Mouse (Mus musculus) embryonic stem cell, embryonic (primary cell): ENCODE measurements around the gene Dmkn.

Experiments used
- CTCF ChIA-PET, 4 experiments: fragments of 300-600 bp in 2 of 4; fragments of 350-600 bp in 2 of 4; sonication (Branson Sonifier 250); formaldehyde crosslinking; loops; one replicate each; lab custom pipeline; 2022; ENCODE audit warnings: inconsistent platforms in 2 of 4; lab: Charles Lee
- POLR2A ChIA-PET, 4 experiments: fragments of 300-600 bp in 2 of 4; fragments of 350-600 bp in 2 of 4; sonication (Branson Sonifier 250); formaldehyde crosslinking; loops; one replicate each; lab custom pipeline; 2022; ENCODE audit warnings: antibody characterized with exemption in 4 of 4, inconsistent platforms in 1 of 4; lab: Charles Lee

Gene Dmkn

DNA sequence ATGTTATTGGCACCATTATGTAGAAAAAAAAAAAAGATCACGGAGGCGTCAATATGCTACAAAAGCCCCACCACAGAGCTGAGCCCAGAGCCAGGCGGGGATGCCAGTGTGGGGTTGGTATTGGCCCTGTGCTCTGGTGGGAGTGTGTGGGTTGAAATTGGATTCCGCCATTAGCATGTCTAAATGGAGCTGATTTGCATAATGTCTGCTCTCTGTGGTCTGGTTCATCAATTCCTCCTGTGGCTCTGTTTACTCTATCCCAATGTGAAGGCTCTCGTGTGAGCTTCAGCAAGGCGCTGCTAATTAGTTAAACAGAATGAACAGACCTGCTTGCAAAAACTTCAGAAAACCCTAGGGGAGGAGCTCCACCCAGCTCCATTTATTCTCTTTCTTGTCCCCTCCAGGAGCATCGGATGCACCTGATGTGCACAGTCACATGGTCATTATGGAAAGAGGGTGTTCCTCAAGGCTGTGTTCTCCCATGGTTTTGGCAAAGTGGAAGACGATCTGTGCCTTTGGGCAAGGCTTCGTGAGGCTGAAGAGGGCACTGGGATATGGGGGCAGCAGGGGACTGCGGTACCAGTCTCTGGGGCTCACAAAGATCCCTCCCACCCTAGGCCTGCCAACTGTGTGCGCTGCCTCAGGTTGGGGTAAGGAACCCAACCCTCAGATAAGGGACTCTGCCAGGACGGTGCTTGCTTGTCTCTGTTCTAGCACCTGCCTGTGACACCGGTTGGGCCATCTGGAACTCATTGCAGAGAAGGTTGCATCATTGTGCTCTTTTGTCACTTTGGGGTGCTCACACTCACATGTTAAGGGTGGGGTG, 22.4 kb downstream of the Dmkn start:
- ChIA-PET POLR2A (interaction anchor here in 3 of 4 experiments (0.6 to 1.7 kb wide), 24 partner anchors 8 to 506 kb away, joined by 3 to 9 read pairs (median 3); partner anchors contain the start of genes Haus5 (in 1 of the 3), Thap8 (in 1 of the 3), Usf2 (in 1 of the 3) and Wdr62 (in 1 of the 3)), CTCF (interaction anchor here (0.6 to 2.2 kb wide), 17 partner anchors 9 to 312 kb away, joined by 3 to 11 read pairs (median 4); no protein-coding TSS in a partner anchor)

- ChIA-PET POLR2A (interaction anchor here in 3 of 4 experiments (0.5 to 2.0 kb wide), 6 partner anchors 8 to 246 kb away, joined by 3 to 10 read pairs (median 4); no protein-coding TSS in a partner anchor), CTCF (interaction anchor here (0.5 to 2.2 kb wide), 11 partner anchors 10 to 308 kb away, joined by 3 to 11 read pairs (median 4); no protein-coding TSS in a partner anchor)
Measured at GRCm38 (mm10) chr7:30787377-30788022, 23.9 kb downstream of the Dmkn start, which contains the start of gene Krtdap. Gene Krtdap, plus strand, starts transcription at chr7:30787896.

- POLR2A ChIA-PET: interaction anchor here in 3 of 4 experiments (0.6 to 1.0 kb wide), 3 partner anchors 13 to 383 kb away, joined by 3 to 7 read pairs (median 4); no protein-coding TSS in a partner anchor
- CTCF ChIA-PET: interaction anchor here in 1 of 4 experiments (0.7 to 1.9 kb wide), 4 partner anchors 9 to 478 kb away, joined by 3 to 4 read pairs (median 4); no protein-coding TSS in a partner anchor
Measured at GRCm38 (mm10) chr7:30790141-30790540, 26.6 kb downstream of the Dmkn start.

GRCm38 (mm10) chr7:30791921-30792320, 28.4 kb downstream of the Dmkn start:
- ChIA-PET CTCF (interaction anchor here (0.7 to 1.3 kb wide), 6 partner anchors 12 to 306 kb away, joined by 3 to 6 read pairs (median 5); no protein-coding TSS in a partner anchor), POLR2A (interaction anchor here in 2 of 4 experiments (0.6 to 1.3 kb wide), 4 partner anchors 12 to 548 kb away, joined by 3 to 5 read pairs (median 3); no protein-coding TSS in a partner anchor)

- CTCF ChIA-PET: interaction anchor here in 2 of 4 experiments (0.6 to 1.5 kb wide), 4 partner anchors 11 to 65 kb away, joined by 3 to 6 read pairs (median 6); no protein-coding TSS in a partner anchor
Measured at GRCm38 (mm10) chr7:30794921-30795320, 31.4 kb downstream of the Dmkn start.

GRCm38 (mm10) chr7:30796790-30797189, 33.2 kb downstream of the Dmkn start:
- ChIA-PET CTCF (interaction anchor here in 1 of 4 experiments (0.6 to 2.0 kb wide), 3 partner anchors 9 to 31 kb away, joined by 3 to 8 read pairs (median 3); no protein-coding TSS in a partner anchor), POLR2A (interaction anchor here in 1 of 4 experiments (0.6 to 1.2 kb wide), 2 partner anchors 9 to 25 kb away, joined by 3 read pairs; no protein-coding TSS in a partner anchor)

More at GRCm38 (mm10) chr7:30794921-30795320, 31.4 kb downstream of the Dmkn start:
- POLR2A ChIA-PET: interaction anchor here in 3 of 4 experiments (0.6 to 2.0 kb wide), 5 partner anchors 8 to 242 kb away, joined by 3 to 6 read pairs (median 3); no protein-coding TSS in a partner anchor

- POLR2A ChIA-PET: no interaction called here
- CTCF ChIA-PET: interaction anchor here in 2 of 4 experiments (0.6 to 1.6 kb wide), 3 partner anchors 23 to 59 kb away, joined by 3 to 4 read pairs (median 4); no protein-coding TSS in a partner anchor
Measured at GRCm38 (mm10) chr7:30800653-30801052, 37.1 kb downstream of the Dmkn start.

DNA sequence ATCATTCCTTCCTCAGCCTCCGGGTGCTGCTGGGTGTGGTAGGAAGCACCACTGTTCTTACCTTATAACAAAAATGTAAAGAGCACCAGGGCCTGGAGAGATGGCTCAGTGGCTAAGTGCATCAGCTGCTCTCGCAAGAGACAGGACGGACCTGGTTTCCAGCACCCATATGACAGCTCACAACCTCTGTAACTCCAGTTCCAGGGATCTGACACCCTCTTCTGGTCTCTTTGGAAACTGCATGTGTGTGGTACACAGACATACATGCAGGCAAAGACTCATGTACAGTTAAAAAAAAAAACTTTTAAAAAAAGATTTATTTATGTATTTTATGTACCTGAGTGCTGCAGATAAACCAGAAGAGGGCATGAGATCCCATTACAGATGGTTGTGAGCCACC, 39.7 kb downstream of the Dmkn start:
- CTCF ChIA-PET: interaction anchor here (0.6 to 11.7 kb wide), 26 partner anchors 11 to 526 kb away, joined by 3 to 202 read pairs (median 4); partner anchors contain the start of genes Fam187b (in 3 of the 4), Lsr (in 3 of the 4) and Ffar1 (in 2 of the 4)
- POLR2A ChIA-PET: interaction anchor here in 3 of 4 experiments (0.6 to 1.8 kb wide), 4 partner anchors 13 to 120 kb away, joined by 3 to 4 read pairs (median 4); no protein-coding TSS in a partner anchor

DNA sequence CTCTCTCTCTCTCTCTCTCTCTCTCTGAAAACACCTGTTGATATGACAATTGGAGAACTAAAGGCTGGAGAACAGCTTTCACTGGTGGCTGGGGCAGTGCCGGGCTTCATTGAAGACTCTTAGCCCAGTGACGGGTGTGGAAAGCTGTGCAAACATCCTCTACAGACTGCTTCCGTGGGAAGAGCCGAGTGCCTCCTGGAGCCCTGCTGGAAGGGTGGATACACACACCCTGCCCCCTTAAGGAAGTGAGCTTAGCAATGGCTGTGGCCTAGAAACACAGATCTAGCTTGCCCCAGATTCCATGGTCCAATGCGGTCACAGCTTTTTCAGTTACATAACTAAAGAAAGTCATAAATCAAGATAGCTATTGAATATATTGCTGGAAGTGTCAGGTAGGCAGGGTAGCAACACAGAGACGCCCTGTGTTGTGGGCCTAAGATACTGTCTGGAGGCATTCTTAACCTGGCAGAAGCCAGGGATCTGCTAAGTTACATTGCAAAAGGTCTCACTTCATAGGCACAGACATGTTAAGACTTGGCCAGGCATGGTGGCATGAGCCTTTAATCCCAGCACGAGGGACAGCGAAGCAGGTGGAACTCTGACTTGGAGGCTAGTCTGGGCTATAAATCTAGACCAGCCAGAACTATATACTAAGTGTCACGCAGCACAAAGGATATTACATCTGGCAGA, 40.6 kb downstream of the Dmkn start:
- CTCF ChIA-PET: interaction anchor here (0.6 to 11.7 kb wide), 29 partner anchors 12 to 367 kb away, joined by 3 to 202 read pairs (median 4); partner anchors contain the start of genes Fam187b (in 3 of the 4), Lsr (in 3 of the 4), Ffar1 (in 2 of the 4) and Pmis2 (in 1 of the 4)
- POLR2A ChIA-PET: interaction anchor here (0.6 to 1.9 kb wide), 5 partner anchors 12 to 121 kb away, joined by 3 to 8 read pairs (median 4); partner anchors contain the start of gene Ffar1 (in 1 of the 4)

- POLR2A ChIA-PET: interaction anchor here in 3 of 4 experiments (0.5 to 1.9 kb wide), 17 partner anchors 9 to 168 kb away, joined by 3 to 9 read pairs (median 3); partner anchors contain the start of genes Ffar1 (in 2 of the 3) and Fam187b (in 1 of the 3)
- CTCF ChIA-PET: interaction anchor here (0.6 to 11.7 kb wide), 81 partner anchors 9 to 350 kb away, joined by 3 to 202 read pairs (median 4); partner anchors contain the start of genes Fam187b (in 3 of the 4), Ffar1 (in 2 of the 4), Ffar3 (in 2 of the 4) and Krtdap (in 2 of the 4)
Measured at GRCm38 (mm10) chr7:30805924-30806323, 42.4 kb downstream of the Dmkn start.

- POLR2A ChIA-PET: interaction anchor here (0.5 to 2.7 kb wide), 18 partner anchors 14 to 338 kb away, joined by 3 to 20 read pairs (median 4); partner anchors contain the start of gene Ffar1 (in 1 of the 4)
- CTCF ChIA-PET: interaction anchor here (0.6 to 11.7 kb wide), 59 partner anchors 8 to 506 kb away, joined by 3 to 202 read pairs (median 5); partner anchors contain the start of genes Fam187b (in 4 of the 4), Ffar3 (in 3 of the 4), Ffar1 (in 2 of the 4) and Lsr (in 2 of the 4)
Measured at GRCm38 (mm10) chr7:30810319-30810718, 46.8 kb downstream of the Dmkn start.

GRCm38 (mm10) chr7:30811757-30812290, 48.3 kb downstream of the Dmkn start:
- ChIA-PET POLR2A (interaction anchor here in 3 of 4 experiments (0.7 to 2.7 kb wide), 10 partner anchors 12 to 366 kb away, joined by 3 to 20 read pairs (median 4); partner anchors contain the start of gene Aplp1 (in 1 of the 3)), CTCF (interaction anchor here (0.6 to 11.7 kb wide), 18 partner anchors 8 to 315 kb away, joined by 3 to 202 read pairs (median 10); partner anchors contain the start of genes Ffar1 (in 2 of the 4), Fam187b (in 1 of the 4), Ffar3 (in 1 of the 4) and Lsr (in 1 of the 4))

DNA sequence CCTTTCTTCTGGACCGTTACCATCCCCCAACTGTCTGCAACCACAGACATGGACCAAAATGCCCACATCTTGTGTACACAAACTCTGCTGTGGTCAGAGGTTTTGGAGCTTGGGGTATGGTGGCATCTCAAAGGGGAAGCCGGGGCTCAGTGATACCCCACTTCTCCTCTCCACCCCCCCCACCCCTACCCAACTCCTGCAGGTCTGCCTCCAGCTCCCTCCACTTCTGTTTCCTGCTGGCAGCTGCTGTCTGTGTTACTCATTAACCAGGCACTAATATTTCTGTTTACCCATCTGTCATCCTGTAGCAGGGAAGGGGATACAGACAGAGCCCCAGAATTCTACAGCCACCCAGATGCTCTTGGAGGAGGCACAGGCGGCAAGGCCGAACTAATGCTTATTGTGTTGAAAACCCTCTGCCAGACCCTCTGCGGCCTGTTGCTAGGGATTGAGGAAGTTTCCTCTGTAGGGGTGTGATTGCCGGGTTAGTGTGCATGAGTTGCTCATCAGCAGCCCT, 48.8 kb downstream of the Dmkn start:
- POLR2A ChIA-PET: interaction anchor here in 2 of 4 experiments (1.2 to 2.7 kb wide), 4 partner anchors 28 to 143 kb away, joined by 3 to 20 read pairs (median 4); no protein-coding TSS in a partner anchor
- CTCF ChIA-PET: interaction anchor here in 3 of 4 experiments (0.6 to 11.7 kb wide), 7 partner anchors 13 to 162 kb away, joined by 5 to 202 read pairs (median 24); partner anchors contain the start of genes Ffar1 (in 2 of the 3), Fam187b (in 1 of the 3) and Lsr (in 1 of the 3)

- POLR2A ChIA-PET: interaction anchor here in 2 of 4 experiments (0.7 to 2.4 kb wide), 8 partner anchors 12 to 540 kb away, joined by 3 to 9 read pairs (median 5); partner anchors contain the start of genes Ffar1 (in 1 of the 2) and Wdr62 (in 1 of the 2)
Measured at GRCm38 (mm10) chr7:30820131-30820530, 56.6 kb downstream of the Dmkn start.

More at GRCm38 (mm10) chr7:30820131-30820530, 56.6 kb downstream of the Dmkn start:
- CTCF ChIA-PET: interaction anchor here in 3 of 4 experiments (0.6 to 3.3 kb wide), 7 partner anchors 9 to 40 kb away, joined by 3 to 14 read pairs (median 4); no protein-coding TSS in a partner anchor
